Mouse (Mus musculus) C2C12 (cell line): ENCODE measurements around the gene Twist2.

Experiments
- CEBPB ChIP-seq: IDR thresholded peaks from one replicate; pipeline ENCODE4 v1.6.1; 2011; ENCODE audit warnings: low read depth, mild to moderate bottlenecking, control low read depth, moderate library complexity
- CTCF ChIP-seq: IDR thresholded peaks from one replicate; pipeline ENCODE4 v1.5.1; 2011; ENCODE audit not compliant: control insufficient read depth, insufficient read depth, insufficient read length
- MYOD1 ChIP-seq: IDR thresholded peaks from one replicate; pipeline ENCODE4 v1.6.1; 2011; ENCODE audit warnings: low read depth; ENCODE audit not compliant: control insufficient read depth, insufficient read length
- MYOG ChIP-seq: IDR thresholded peaks from one replicate; pipeline ENCODE4 v1.6.1; 2011; ENCODE audit not compliant: control insufficient read depth, insufficient read length; ENCODE audit errors: extremely low read depth
- USF1 ChIP-seq: IDR thresholded peaks from one replicate; pipeline ENCODE4 v1.6.1; 2011; ENCODE audit warnings: low read depth, mild to moderate bottlenecking, control low read depth, moderate library complexity

DNA sequence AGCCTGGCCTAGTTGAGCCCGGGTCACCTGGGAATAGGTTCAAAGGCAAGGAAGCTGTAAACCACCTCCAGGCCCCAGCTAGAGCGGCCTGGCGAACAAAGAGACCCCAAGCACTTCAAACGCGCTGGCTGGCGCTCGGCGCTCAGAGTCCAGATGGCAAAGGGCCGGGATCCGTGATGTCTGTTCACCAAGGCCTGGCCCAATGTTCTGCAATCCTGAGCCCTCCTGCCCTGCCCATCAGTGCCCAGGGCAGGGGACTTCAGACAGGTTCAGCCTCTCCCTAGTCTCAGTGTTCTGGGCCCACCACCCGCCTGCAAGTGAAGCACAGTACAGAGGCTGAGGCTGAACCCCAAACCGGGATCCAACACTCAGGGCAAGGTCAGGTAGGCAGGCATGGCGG is 913 bp upstream of the Twist2 start:
- no peak for TF ChIP-seq CTCF
- TF ChIP-seq MYOD1: no peak
- no peak for TF ChIP-seq USF1
- TF ChIP-seq CEBPB: no peak
- no peak for TF ChIP-seq MYOG
